Mouse (Mus musculus) natural killer cell, adult 2 months (primary cell): Measurements from ENCODE around the gene Xxylt1.

Experiments
- DNase-seq, 2 experiments: peaks; one replicate each; pipeline ENCODE4 v3.0.0; 2022; ENCODE audit warnings: low spot score in 2 of 2

Gene Xxylt1

DNA sequence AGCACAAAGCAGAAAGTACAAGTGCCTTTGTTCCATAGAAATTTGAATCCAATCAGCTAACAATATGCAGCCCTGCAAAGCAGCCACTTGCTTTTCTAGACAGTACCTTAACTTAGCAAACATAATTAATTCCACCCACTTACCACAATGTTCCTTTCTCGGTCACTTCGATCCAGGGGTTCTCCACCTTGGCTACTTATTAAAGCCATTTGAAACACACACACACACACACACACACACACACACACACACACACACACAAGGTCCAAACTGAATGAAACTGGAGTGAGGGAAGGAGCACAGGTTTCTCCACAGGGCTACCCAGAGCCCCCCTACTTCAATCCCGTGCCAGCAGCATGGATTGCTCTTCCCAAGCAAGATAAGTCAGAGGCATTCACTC, 164.3 kb downstream of the Xxylt1 start:
- no peak for DNase-seq

DNA sequence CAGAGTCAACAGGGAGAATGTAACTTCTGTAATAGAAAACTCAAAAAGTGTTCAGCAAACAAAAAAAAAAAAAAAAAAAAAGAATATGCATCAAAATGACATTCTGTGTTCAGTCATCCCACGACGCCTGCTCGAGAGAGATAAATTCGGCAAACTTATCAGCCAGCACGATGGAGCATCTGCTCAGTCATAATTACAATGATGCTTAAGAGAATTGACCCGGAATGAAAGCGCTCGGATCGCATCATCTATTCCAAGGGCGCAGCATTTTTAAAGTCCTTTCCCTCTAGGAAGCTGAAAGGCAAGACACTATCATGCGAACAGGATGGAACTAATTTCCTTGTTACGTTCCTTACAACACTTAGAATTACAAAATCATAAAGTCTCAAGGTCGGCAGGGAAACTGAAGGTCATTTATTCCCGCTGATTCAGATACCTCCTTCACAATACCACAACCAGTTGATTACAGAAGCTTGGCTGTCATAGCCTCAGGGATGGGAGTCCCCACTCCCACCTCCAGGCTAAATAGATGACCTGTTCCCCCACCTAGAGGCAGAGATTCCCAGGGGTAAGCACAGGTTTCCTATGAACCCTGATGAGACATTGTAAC, 165.5 kb downstream of the Xxylt1 start:
- no peak for DNase-seq
